Mouse (Mus musculus) R1 (cell line): ENCODE data around the gene Wdr20.
A peak's percentile ranks its signal among the peaks of the same experiment; 100 is the strongest.
"Not testable (repeated sequence)": the region's sequence is repeated elsewhere in the genome, so short reads cannot be mapped to it uniquely, and the experiment has no call there.

ENCODE experiments used
- DNase-seq: peaks from one replicate; pipeline ENCODE4 v3.0.0-alpha.2; 2018; ENCODE audit warnings: low read depth, low spot score

Wdr20 gene

DNA sequence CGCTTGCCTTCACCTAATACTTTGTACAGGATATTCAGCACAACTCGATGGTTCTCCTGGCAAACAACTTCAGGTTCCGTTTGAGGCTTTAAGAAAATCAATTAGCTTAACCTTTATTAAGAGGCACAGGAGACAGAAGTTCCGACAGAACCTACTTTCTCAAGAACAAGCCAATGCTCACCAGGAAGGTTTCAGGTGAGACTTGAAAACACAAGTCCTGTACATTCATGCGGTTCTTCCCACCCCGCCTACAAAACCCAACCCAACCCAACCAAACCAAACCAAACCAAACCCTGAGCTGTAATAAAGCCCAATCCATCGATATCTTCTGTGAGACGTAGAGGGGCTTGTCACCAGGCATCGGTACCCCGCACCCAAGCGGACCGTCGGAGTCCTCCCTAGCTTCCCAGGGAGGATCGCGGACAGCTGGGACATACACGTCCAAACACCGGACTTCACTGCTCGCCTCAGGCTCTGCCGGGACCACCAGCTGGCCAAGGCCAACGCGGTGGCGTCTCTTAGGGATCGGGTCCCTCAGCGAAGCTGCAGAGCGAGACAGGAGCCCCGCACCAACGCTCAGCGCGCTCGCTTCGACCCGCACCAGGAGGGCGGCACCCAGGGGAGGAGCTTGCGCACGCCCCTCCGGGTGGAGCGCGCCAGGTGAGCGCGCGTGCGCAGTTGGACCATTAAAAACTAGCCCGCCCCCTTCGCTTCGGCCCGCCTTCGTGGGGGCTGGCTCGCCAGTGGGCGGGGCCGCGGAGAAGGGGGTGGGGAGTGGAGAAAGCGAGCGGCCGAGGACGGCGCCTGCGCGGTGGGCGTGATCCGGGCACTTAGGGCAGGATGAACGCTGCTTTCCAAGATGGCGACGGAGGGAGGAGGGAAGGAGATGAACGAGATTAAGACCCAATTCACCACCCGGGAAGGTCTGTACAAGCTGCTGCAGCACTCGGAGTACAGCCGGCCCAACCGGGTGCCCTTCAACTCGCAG lies at the start of gene Wdr20:
Wdr20 (plus strand) TSS at position 775 of the 988 bp plus-strand sequence.
- peak; percentile 95 for DNase-seq

DNA sequence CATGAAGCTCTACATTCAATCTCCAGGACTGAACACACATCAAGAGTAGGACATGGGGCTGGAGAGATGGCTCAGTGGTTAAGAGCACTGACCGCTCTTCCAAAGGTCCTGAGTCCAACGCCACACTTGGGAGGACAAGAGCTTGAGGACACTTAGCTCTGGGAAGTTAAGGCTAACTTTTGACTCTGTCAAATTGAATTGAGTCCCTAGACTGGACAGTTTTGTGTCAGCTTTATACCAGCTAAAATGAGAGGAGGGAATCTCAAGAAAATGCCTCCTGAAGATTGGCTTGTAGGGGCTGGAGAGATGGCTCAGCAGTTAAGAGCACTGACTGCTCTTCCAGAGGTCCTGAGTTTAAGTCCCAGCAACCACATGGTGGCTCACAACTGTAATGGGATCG lies 48.8 kb upstream of the Wdr20 start:
- DNase-seq = not testable (repeated sequence)

DNA sequence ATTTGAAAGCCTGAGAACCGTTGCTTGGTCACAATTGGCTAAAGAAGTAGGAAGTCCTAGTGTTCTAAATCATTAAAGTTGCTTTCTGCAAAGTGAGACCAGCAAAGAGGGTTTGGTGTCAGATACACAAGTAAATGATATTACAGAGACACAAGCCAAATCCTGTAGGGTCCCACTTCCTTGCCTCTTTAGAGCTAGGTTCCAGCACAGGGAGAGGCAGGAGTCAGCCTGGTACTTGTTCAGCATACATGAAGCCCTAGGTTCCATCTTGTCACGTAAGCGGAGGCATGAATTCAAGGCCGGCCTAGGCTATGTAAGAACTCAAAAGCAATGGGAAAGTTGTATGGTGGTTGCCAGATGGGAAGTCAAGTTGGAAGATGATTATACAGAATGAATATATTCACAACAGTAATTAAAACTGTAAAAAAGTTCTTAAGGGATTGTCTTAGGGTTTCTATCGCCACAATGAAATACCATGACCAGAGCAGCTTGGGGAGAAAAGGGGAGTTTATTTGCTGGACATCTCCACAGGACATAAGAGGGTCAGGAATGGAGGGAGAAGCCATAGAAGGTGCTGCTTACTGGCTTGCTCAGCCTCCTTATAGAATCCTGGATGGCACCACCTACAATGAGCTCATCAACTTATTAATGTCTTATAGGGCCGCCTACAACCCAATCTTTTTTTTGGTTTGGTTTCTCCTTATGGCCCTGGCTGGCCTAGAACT lies 47.7 kb upstream of the Wdr20 start:
- no peak for DNase-seq

DNA sequence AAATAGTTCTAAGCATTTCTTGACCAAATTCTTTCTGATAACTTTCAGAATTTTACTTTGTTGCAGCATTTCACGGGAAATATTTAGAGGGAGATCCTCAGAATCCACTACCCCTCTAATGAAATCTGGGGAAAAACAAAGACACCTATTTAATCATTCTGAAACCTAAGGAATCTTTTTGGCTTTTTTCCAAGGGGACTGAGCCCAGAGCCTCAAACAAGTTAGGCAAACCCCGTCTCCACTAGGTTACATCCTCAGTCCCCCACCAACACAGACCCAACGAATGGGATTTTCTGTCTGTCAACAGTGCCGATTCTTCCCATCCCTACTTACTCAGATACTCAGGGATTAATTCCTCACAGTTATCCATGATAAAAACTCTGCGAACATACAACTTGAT lies 44.4 kb upstream of the Wdr20 start:
- not testable (repeated sequence) for DNase-seq

DNA sequence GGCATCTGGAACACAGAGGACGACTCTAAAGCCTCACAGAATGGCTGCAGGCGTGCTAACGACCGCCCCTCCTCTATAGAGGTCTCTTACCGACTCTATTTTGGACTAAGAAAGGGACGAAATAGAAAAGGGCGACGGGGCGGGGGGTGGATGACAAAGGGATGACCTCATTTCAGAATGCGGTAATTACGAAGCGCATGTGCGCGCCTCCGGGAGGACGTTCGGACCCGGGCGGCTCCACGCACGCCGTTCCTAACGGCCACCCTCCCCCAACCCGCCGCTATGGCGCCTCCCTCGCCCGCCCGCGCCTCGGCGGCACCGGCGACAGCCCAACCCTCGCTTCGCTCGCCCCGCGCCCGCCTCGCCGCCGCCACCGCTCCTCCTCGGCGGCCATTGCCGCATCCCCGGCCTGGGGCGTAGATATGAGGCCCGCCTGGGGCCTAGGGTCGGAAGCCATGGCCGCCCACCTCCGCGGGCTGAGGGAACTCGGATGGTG lies 42.0 kb upstream of the Wdr20 start:
- DNase-seq = peak; percentile 62

DNA sequence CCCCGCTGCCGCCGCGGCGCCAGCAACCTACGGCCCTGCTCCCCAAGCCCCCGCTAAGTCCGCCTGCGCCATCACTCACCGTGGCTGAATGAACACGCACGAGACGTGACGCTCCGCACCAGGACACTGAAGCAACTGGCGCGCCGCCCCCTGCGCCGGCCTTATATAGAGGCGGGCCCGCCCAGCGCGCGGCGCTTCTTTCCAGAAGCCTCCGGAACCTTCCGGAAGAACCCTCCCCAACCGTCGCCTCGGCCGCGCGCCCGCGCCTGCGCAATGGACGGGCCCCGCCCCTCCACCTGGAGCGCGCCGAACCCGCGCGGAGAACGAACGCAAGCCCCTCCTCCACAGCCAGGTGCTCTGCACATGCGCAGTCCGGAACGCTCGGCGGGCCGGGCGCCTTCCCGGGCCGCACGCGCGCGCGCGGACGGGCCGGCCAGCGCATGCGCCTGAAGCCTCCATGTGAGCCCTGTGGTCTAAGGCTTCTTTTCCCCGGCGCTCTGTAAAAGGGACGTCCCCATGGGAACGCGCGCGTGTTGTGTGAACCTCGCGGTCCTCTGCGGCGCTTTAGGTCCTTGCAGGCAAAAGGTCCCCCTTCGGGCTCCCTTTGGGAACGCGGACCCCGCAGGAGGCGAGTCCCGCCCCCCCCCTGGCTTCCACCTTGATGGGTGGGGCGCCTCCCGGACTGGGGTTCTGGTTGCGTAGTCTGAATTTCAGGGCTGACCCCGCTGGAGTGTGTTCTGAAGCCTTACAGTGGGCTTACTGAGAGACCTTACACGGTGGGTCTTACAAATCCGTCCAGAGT lies 41.4 kb upstream of the Wdr20 start:
- peak; percentile 95 for DNase-seq

DNA sequence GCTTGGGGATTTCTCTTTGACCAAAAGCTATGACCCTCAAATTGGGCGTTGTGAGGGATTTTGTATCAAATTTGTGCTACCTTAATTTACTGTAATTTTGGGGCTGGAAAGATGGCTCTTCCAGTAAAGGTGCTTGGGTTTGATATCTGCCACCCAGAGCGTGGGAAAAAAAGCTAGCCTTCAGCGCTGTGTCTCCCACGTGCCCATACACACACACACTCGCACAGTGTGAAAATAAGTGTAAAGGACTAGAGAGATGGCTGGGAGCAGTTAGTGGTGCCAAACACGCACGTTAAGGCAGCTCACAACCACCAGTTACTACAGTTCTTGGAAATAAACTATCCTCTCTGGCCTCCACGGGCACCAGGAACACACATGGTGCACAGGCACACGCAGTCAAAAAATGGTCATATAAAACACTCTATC lies 40.8 kb upstream of the Wdr20 start:
- no peak for DNase-seq

DNA sequence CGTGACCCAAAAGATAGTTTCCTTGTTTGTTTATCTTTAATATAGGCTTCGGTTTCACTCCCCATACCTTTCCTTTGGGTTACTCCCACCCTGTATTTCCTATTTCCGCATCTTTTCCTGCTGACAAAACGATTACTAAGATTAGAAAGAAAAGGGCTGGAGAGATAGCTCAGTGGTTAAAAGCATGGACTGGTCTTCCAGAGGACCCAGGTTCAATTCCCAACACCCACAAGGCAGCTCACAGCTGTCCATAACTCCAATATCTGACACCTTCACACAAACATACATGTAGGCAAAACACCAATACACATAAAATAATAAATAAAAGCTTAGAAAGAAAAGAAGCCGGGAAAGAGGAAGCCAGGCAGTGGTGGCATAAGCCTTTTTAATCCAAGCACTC lies 40.3 kb upstream of the Wdr20 start:
- no peak for DNase-seq

DNA sequence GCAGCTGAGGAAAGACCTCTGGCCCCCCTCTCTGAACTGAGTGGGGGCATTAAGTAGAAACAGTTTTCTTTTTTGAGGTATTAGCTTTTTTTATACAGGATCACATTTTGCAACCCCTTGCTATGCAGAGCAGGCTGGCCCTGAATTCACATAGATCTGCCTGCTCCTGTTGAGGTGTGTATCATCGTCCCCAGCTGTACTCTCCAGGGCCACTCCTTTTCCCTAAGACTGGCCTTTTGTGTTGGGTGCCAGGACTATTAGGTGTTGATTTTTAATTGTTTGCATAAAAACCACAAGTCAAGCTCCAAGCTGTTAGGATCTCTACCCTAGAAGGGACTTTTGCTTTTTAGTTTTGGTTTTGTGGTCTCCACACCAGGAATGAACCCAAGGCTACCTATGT lies 39.7 kb upstream of the Wdr20 start:
- DNase-seq = peak; percentile 64

DNA sequence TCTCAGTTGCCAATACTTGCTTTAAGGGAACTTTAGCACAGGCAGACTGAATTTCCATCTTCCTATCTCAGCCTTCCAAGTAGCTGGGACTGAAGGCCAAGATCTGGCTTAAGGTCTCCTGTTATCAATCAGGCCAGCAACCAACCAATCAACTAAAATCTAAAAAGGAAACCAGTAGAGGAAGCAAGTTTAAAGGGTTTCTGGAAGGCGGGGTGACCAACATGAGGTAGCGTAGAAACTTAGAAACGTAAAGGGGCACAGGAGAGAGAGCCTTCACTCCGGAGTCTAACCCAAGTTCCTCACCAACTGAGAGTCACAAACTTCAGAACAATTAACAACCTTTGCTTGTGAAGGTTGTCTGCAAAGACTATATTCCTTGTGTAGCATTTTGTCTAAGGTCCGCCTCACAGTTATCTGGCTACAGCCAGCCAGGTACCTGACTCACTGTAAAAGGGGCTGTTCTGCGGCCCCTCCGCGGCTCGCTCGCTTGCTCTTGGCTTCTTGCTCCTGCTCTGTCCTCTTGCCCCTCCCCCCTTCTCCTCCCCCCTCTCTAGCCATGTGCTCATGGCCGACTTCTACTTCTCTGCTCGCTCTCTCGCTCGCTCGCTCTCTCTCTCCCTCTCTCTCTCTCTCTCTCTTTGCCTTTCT lies 39.1 kb upstream of the Wdr20 start:
- DNase-seq = peak; percentile 82

DNA sequence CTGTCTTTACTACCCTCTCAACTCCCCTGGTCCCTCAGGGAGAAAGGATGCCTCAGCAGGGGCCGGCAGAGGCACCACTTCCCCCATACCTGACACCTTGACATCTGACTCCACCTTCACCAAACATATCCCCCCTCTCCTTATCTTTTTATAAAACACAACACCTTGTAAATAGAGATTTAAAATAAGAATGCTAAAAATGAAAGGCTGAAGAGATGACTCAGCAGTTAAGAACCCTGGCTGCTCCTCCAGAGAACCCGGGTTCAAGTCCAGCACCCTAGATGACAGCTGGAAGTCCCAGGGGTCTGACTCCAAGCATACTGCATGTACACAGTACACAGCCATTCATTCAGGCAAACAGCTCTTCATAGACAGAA lies 38.6 kb upstream of the Wdr20 start:
- no peak for DNase-seq

DNA sequence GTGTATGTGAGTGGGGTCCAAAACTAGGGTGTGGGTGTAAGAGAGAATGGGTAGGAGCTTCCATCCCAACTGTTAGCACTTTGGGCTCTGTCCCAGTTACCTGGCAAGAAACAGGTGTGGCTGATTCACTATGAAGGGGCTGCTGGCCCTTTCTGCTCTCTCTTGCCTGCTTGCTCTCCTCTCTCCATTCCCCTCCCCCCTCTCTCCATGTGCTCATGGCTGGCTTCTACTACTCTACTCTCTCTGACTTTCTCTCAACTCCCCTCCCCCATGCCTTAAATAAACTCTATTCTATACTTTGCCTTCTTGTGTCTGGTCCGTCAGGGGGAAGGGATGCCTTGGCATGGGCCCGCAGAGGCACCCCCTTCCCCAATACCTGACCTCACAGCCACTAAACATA lies 37.0 kb upstream of the Wdr20 start:
- peak; percentile 68 for DNase-seq

DNA sequence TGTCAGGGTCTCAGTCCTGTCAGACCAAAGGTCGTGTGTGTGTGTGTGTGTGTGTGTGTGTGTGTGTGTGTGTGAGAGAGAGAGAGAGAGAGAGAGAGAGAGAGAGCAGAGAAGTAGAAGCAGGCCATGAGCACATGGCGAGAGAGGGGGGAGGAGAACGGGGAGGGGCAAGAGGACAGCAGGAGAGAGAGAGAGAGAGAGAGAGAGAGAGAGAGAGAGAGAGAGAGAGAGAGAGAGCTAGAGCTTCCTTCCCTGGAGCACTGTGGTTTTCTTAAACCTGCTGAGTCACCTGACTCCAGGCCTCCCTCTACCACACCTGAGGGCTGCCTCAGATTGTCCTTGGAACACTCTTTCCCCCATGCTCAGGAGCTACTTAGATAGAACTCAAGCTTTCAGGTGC lies 36.4 kb upstream of the Wdr20 start:
- DNase-seq = peak; percentile 86

DNA sequence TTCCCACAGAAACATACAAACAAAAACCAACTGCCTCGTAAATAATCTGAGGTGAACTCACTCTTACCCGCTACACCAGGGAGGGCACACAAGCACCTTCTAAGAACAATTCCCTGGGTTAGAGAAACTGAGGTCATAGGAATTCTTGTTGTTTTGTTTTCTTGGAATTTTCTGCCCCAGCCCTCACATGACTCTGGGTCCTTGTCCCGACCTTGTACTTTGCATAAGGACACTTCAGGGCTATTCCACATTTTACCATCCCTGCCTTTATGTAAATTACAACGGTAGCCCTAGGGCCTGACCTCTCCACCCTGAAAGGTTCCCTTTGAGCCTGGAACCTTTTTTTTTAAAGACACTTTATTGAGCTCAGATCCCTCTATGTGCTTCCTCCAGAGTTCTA lies 35.2 kb upstream of the Wdr20 start, which contains the start of gene Hsp90aa1:
Hsp90aa1 (minus strand) TSS at position 173 of the 400 bp plus-strand sequence.
- DNase-seq = peak; percentile 89

DNA sequence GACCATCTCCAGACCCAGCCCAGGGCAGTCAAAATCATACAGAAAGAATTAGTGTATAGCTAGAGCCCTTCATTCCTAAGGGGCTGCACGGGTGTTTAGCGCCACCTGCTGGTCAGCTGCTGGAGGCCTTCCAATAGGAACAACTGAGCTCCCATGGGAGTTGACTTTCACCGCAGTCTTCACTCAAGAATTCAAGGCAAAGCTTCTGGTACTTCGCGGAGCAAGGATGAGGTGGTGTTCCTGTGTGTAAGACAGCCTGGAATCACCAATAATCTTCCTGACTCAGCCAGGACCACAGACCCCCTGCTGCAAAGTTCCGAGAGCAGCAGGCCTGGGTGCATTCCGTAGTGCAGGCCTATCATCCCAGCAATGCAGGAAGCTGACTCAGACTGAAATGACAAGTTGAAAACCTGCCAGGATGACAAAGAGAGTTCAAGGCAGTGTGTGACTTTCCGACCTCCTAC lies 34.7 kb upstream of the Wdr20 start:
- peak; percentile 95 for DNase-seq

DNA sequence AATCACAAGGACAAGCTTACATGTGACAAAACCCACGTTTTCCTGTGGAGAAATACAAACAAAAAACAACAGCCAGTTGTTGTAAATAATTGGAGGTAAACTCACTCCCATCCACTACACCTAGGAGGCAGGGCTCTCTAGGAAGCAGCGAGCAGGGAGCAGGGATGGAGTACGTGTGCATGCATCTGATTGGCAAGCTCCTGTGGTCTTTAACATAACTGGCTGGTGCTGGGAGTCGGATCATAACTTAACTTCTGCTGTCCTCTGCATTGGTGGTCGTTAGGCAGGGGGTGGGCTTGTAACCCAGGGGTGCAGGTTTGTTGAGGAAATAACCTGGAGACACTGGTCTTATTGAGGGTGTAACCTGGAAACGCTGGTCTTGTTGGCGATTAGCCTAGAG lies 34.1 kb upstream of the Wdr20 start:
- peak; percentile 72 for DNase-seq

DNA sequence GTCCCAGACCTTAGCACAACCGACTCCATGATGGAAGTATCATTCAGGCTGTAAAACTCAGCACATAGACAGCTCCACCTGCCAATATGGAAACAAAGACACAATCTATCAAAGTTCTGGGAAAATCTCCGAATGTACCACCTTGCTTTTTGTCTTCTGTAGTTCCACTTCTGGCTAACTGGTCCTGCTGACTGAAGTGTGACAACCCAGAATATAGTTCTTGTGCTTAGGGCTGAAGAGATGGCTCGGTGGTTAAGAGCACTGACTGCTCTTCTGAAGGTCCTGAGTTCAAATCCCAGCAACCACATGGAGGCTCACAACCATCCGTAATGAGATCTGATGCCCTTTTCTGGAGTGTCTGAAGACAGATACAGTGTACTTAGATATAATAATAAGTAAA lies 32.3 kb upstream of the Wdr20 start:
- DNase-seq = not testable (repeated sequence)

DNA sequence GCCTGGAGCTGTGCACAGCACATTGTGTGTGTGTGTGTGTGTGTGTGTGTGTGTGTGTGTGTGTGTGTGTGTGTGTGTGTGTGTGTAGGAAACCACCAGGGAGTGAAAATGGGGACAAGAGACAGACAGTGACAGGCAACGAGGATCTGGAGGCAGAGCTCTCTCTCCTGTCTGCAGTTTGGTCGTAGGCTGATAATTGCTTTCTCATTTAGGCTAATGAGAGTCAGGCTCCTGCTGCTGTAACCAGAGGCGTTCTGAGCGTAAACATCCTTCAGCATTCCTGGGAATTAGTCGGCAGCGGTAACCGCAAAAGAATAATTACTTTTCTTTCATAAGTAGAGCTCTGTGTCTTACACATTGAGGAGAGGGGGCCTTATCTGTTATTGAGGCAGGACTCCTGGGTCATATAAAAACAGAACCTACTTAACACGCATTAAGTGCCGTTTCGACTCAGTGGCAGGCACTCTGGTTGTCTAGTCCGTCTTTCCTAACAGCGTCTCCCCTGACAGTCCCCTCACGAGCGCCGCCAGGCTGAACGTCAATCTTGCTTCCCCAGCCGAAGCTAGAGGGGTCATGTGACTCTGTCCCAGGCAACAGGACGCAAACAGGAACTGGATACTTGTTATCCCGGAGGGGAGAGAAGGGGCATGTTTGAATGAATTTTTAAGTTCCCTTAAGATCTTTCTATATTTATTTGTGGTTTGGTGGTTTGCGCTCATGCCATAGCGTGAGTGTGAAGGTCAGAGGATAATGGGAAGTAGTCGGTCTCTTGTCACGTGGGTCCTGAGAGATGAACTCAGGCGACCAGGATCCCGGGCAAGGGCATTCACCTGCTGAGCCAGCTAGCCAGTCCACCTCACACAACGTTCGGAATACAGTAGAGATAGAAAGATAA lies 31.2 kb upstream of the Wdr20 start:
- peak; percentile 82 for DNase-seq

DNA sequence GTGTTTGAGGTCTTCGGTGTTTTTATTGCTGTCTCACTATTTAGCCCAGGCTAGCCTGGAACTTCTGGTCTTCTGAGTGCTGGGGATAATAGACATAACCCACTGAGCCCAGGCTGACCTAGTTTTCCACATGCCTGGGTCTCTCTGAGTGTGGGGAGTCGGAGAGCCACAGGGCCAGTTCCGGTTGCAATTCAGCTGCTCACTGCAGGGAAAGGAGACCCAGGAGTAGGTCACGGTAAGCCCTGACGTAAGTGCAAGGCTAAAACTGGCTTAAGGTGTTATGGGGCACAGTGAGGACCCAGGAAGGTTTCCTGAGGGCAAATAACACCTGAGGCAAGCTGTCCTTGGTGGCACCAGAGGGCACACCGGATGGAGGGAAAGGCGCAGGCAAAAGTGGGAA lies 30.3 kb upstream of the Wdr20 start:
- DNase-seq = no peak

DNA sequence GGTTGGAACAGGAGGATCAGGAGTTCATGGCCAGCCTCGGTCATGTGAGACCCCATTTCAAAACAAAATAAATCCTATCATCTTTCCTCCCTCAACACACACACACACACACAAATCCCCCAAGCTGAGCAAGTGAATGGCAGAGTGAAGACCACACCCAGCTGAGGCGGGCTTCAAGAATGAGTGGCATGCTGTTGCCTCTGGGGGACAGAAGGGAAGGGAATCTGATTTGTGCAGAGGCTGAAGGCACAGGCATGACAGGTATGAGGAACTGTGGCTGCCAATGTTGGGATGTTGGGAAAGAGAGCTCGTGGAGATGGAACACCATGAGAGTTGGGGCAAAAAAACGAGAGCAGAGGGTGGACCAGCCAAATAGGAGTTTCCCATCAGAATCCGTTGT lies 26.5 kb upstream of the Wdr20 start:
- DNase-seq = peak; percentile 90
